Mouse (Mus musculus) G1E (cell line): ENCODE data around the gene Agbl4. TPM values are rescaled to one million over a fixed set of nuclear protein-coding genes. Genes with fewer than 3 reads are reported as not detected.

Source experiments
- ATAC-seq: 2 replicates; pipeline ENCODE4 v1.8.0; 2016; ENCODE audit warnings: mild to moderate bottlenecking; ENCODE audit not compliant: insufficient number of reproducible peaks, poor library complexity, low FRiP score, severe bottlenecking; ENCODE audit errors: extremely low read depth
- DNase-seq: peaks from one replicate; pipeline ENCODE4 v3.0.0; 2012; ENCODE audit warnings: low spot score
- H3K27me3 ChIP-seq: 2 replicates; pipeline ENCODE4 v1.6.1; 2012; ENCODE audit warnings: mild to moderate bottlenecking, low read length, inconsistent platforms; ENCODE audit not compliant: insufficient read depth
- H3K36me3 ChIP-seq: replicated peaks from 2 replicates; pipeline ENCODE3; 2012; ENCODE audit warnings: mild to moderate bottlenecking, inconsistent platforms
- H3K4me1 ChIP-seq: 2 replicates; pipeline ENCODE4 v1.6.1; 2012; ENCODE audit warnings: low read depth, low read length, inconsistent platforms, mixed read lengths; ENCODE audit not compliant: insufficient read depth
- H3K4me3 ChIP-seq: 2 replicates; pipeline ENCODE4 v1.5.1; 2012; ENCODE audit warnings: low read depth, mild to moderate bottlenecking, inconsistent platforms, low read length, moderate library complexity, mixed read lengths
- H3K9me3 ChIP-seq: replicated peaks from 2 replicates; pipeline ENCODE4 v1.6.1; 2012; ENCODE audit warnings: inconsistent platforms
- CTCF ChIP-seq: IDR thresholded peaks from 2 replicates; pipeline ENCODE4 v1.5.1; 2012; ENCODE audit warnings: low read depth, low read length, inconsistent platforms, mixed read lengths
- GATA1 ChIP-seq: IDR thresholded peaks from 2 replicates; pipeline ENCODE4 v1.6.1; 2012; ENCODE audit warnings: borderline replicate concordance, low read length, inconsistent platforms, mixed read lengths
- GATA2 ChIP-seq: IDR thresholded peaks from 2 replicates; pipeline ENCODE4 v1.6.1; 2012; ENCODE audit warnings: low read depth, low read length, inconsistent platforms, borderline replicate concordance
- POLR2AphosphoS5 ChIP-seq: IDR thresholded peaks from 2 replicates; pipeline ENCODE4 v1.6.1; 2012; ENCODE audit warnings: low read depth, low read length, inconsistent platforms; ENCODE audit not compliant: insufficient replicate concordance
- TAL1 ChIP-seq: conservative IDR thresholded peaks from 2 replicates; pipeline ENCODE4 v1.6.1; 2012; ENCODE audit warnings: low read depth, low read length, inconsistent platforms, mixed read lengths
- polyA plus RNA-seq: library from polyadenylated mRNA; stranded (reverse); fragments of >175 nt; gene quantifications from 2 replicates; pipeline ENCODE4 v1.2.3, GENCODE M21; 2012
- total RNA-seq, 2 experiments: library from RNA; stranded (forward) in 1 of 2; stranded (reverse) in 1 of 2; fragments of 200-1000 nt in 1 of 2; fragments of >200 nt in 1 of 2; fragmentation: Nextera tagmentation in 1 of 2; gene quantifications; 2 replicates each; pipeline ENCODE4 v1.2.3; 2014 to 2017

Gene Agbl4
- total and polyA plus RNA-seq, 3 experiments: 0.55 TPM; not detected in 2

DNA sequence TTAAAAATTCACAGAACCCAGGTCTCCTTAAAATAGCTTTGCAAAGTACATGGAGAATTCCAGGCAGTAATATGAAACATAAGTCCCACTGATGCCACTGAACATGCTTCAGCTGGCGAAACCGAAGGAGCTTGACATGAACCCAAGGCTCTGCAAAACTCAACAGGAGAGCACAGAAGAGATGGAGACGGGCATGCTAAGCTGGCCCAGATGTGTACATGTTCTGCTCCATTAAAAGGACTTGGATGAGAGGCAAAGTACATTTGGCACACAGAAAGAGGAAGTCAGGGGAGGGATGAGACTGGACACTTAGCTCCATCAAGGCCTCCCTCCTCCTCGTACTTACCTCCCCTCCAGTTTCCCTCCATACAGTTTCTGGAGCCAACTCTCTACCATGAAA is 1013.3 kb downstream of the Agbl4 start:
- TF ChIP-seq TAL1 (no peak), POLR2AphosphoS5 (no peak), GATA1 (no peak), CTCF (no peak), GATA2 (no peak)
- Histone ChIP-seq H3K4me3 (no peak overlapping the region), H3K27me3 (no peaks in the 10 kb centered on the region), H3K36me3 (no peaks in the 10 kb centered on the region), H3K4me1 (no peaks in the 10 kb centered on the region), H3K9me3 (peaks cover 18% of the 10 kb centered on the region)
- ATAC-seq (no peak), DNase-seq (no peak)

GRCm38 (mm10) chr4:111414399-111414798 is 1016.9 kb downstream of the Agbl4 start:
- no peak for ATAC-seq
- Histone ChIP-seq H3K36me3 (no peaks in the 10 kb centered on the region), H3K27me3 (no peaks in the 10 kb centered on the region), H3K9me3 (peaks cover 32% of the 10 kb centered on the region), H3K4me1 (no peaks in the 10 kb centered on the region), H3K4me3 (no peak overlapping the region)
- no peak for TF ChIP-seq POLR2AphosphoS5
- TF ChIP-seq CTCF: no peak
- TF ChIP-seq GATA1: no peak
- TF ChIP-seq GATA2: no peak
- TF ChIP-seq TAL1: no peak
- DNase-seq: no peak

GRCm38 (mm10) chr4:111414818-111415488 is 1017.5 kb downstream of the Agbl4 start, which contains the start of gene Bend5:
Bend5 (plus strand) TSS chr4:111415006.
- H3K4me1 ChIP-seq: no peaks in the 10 kb centered on the region
- peaks cover 32% of the 10 kb centered on the region for H3K9me3 ChIP-seq
- H3K36me3 ChIP-seq: no peaks in the 10 kb centered on the region
- H3K27me3 ChIP-seq: no peaks in the 10 kb centered on the region
- TF ChIP-seq TAL1 (no peak), GATA1 (no peak), CTCF (no peak), POLR2AphosphoS5 (no peak), GATA2 (no peak)
- DNase-seq (no peak), ATAC-seq (no peak)
- no peak within 1 kb of the TSS for H3K4me3 ChIP-seq

DNA sequence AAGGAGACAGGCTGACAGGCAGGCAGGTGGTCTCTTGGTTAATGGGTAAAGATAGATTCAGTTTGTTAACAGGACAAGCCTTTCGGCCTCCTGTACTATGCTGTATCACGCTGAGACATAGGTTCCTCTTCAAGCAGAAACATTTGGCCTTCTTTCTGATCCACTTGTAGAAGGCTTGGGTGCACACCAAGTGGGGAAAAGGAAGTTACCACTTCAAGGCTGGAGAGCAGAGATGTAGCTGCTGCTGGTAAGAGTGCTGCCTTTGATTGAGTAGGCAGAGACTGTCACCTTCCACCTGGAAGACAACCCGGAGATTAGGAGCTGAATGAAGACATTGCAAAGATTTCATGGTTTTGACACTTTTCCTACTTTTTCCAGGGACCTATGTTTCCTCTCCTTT is 1018.7 kb downstream of the Agbl4 start:
- ATAC-seq (no peak), DNase-seq (no peak)
- H3K4me1 ChIP-seq: no peaks in the 10 kb centered on the region
- H3K36me3 ChIP-seq: no peaks in the 10 kb centered on the region
- no peak overlapping the region for H3K4me3 ChIP-seq
- TF ChIP-seq GATA1: no peak
- TF ChIP-seq POLR2AphosphoS5: no peak
- TF ChIP-seq CTCF: no peak
- no peak for TF ChIP-seq TAL1
- TF ChIP-seq GATA2: no peak
- peaks cover 28% of the 10 kb centered on the region for H3K9me3 ChIP-seq
- H3K27me3 ChIP-seq: no peaks in the 10 kb centered on the region

DNA sequence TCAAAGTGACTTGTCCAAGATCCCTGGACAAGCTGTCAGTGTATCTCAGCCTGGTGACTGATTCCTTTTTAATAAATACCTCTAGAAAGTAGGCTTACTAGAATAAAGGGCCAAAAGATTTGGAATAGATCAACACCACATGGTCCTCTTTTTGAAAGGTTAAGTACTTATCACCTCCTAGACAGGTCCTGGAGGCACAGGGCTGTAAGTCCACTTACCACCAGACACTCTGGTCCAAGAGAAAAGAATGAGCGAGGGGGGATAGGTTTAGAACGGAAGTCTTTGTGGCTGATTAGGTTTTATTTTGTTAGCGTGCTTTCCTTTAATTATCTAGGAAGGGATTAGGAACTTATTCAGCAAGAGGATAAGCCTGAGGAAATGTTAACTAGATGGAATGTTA is 1019.1 kb downstream of the Agbl4 start:
- Histone ChIP-seq H3K27me3 (no peaks in the 10 kb centered on the region), H3K9me3 (peaks cover 28% of the 10 kb centered on the region), H3K36me3 (no peaks in the 10 kb centered on the region), H3K4me1 (no peaks in the 10 kb centered on the region), H3K4me3 (no peak overlapping the region)
- ATAC-seq: no peak
- TF ChIP-seq TAL1: no peak
- no peak for TF ChIP-seq GATA2
- TF ChIP-seq CTCF: no peak
- no peak for TF ChIP-seq GATA1
- no peak for TF ChIP-seq POLR2AphosphoS5
- no peak for DNase-seq

GRCm38 (mm10) chr4:111417716-111418115 is 1020.3 kb downstream of the Agbl4 start:
- DNase-seq (no peak), ATAC-seq (no peak)
- H3K36me3 ChIP-seq: no peaks in the 10 kb centered on the region
- H3K4me3 ChIP-seq: no peak overlapping the region
- no peaks in the 10 kb centered on the region for H3K4me1 ChIP-seq
- H3K27me3 ChIP-seq: no peaks in the 10 kb centered on the region
- peaks cover 35% of the 10 kb centered on the region for H3K9me3 ChIP-seq
- TF ChIP-seq POLR2AphosphoS5: no peak
- no peak for TF ChIP-seq GATA1
- no peak for TF ChIP-seq GATA2
- no peak for TF ChIP-seq CTCF
- no peak for TF ChIP-seq TAL1
